Mouse (Mus musculus) cerebral cortex, adult 2 months (tissue): Measurements from ENCODE around the gene Capn1.

Experiments used
- WGBS: fragments of 180-500 bp; shearing (Covaris S2); methylation state at CpG from one replicate; pipeline ENCODE4 v1.1.7; 2018; 5-methylcytosine and 5-hydroxymethylcytosine counted together

Capn1 gene

GRCm38 (mm10) chr19:6035966-6036585 lies 20.4 kb upstream of the Capn1 start:
- 75% methylated on average over 9 of the region's 9 CpGs for WGBS

- WGBS, result 71% methylated on average over 14 of the region's 14 CpGs
Observed at GRCm38 (mm10) chr19:6030520-6031280, 15.0 kb upstream of the Capn1 start.

GRCm38 (mm10) chr19:6029426-6029825 lies 13.7 kb upstream of the Capn1 start:
- 77% methylated on average over 9 of the region's 9 CpGs for WGBS

- WGBS, result 83% methylated on average over 6 of the region's 6 CpGs
Observed at GRCm38 (mm10) chr19:6028991-6029390, 13.3 kb upstream of the Capn1 start.

DNA sequence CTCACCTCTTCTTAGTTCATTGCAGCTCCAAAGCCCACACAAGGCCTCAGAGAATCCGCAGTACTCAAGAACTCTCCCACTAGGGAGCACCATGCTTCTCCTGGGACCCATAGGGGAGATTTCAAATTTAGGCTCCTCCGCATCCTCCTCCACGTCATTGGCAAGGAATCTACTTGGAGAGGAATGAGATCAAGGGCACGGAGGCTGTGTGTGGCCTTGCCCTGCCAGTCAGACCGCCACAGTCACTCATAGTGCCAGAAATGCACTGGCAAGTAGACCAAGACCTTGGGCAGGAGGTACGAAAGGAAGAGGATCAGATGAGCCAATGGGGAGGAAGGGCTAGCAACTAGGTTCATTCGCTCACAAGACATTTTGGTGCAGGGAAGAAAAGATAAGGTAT lies 8.2 kb upstream of the Capn1 start:
- 78% methylated on average over 7 of the region's 7 CpGs for WGBS

DNA sequence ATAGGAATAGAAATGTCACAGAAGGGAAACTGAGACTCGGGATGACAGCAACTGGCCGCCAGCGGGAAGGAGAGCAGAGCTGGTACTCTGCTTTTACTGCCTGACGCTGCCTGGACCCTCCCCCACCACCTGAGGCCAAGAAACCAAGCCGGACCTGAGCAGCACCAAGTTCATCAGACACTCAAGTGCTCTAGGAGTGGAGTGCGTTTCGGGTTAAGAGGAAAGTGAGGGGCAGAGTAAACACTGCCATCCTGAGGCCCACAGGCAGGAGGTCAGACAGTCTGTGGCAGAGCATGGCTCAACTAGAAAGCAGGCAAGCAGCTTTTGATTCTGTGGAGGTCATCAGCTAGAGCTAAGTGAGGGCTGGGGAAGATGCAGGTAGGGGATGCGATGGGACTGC lies 7.4 kb upstream of the Capn1 start:
- 78% methylated on average over 8 of the region's 8 CpGs for WGBS

DNA sequence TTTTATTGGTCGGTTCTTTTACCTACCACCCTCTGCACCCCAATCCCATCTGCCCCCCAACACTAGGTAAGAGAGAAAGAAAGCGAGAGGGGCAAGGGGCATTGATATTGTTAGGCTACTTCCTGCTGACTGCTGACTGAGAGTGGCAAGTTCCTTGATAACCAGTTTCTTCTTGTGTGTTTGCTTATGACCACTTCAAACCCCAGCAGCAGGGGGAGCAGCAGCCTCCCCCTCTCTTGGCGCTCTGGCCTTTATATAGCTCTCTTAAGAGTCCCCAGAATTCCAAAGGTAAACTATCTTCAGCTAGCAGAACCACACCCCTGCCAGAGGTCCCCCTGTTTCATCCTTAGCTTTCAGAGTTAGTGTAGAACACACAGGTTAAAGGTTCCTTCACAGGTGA lies 4.6 kb upstream of the Capn1 start:
- whole genome bisulfite sequencing, result 65% methylated on average over 3 of the region's 3 CpGs

GRCm38 (mm10) chr19:6018142-6019089 lies 2.7 kb upstream of the Capn1 start:
- 32% methylated on average over 15 of the region's 15 CpGs for WGBS

DNA sequence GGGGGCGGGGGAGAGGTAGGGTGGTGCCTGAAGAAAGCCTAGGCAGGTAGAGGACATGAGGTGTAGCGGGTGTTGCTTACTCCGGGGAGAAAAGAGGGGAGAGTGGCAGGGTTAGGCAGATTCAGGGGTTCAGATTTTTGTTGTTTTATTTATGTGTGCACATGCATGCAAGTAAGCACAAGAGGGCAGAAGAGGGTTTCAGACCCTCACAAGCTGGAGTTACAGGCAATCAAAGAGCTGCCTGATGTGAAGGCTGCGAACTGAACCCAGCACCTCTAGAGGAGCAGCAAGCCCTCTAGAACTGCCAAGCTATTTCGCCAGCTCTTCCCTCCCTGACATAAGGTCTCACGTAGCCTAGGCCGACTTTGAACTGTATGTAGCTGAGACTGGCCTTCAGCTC lies 835 bp upstream of the Capn1 start:
- WGBS, result 53% methylated on average over 7 of the region's 7 CpGs

- 4% methylated on average over 15 of the region's 18 CpGs for WGBS
Observed at GRCm38 (mm10) chr19:6014991-6015510, 646 bp downstream of the Capn1 start.

DNA sequence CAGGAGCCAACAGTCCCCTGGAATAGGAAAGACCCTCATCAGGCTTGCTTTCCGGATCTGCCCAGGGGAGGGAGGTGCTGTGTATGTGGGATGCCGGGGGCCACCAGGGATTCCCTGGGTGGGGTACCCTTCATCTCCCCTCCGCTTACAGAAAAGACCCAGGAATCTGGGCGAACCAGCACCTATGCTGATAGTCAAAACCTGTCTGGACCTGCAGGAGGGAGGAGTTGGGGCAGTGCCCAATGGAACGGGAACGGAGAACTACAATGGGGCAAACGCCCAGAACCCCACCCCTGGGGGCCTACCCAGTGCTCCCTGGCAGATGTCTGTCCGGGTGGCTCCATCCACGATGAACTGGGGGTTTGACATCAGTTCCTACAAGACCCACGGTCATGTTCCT lies 2.0 kb downstream of the Capn1 start:
- WGBS, result 90% methylated on average over 10 of the region's 10 CpGs

DNA sequence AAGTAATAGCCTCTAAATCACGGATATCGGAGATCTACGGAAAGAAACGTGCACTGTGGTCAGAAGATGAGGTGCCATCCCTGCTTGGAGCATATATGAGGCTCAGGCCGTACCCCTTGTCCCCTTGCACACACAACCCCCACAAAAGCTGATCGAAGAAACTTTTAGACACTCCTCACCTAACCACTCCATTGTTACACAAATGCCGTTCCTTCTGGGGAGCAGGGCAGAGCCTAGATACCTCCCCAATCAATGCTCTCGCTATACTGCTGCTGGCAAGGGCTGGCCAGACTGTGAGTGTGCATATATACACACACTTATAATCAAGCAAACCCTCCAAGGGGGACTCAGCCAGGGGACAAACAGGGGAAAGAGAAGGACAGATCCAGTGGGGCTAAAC lies 6.6 kb downstream of the Capn1 start:
- 87% methylated on average over 8 of the region's 8 CpGs for WGBS

DNA sequence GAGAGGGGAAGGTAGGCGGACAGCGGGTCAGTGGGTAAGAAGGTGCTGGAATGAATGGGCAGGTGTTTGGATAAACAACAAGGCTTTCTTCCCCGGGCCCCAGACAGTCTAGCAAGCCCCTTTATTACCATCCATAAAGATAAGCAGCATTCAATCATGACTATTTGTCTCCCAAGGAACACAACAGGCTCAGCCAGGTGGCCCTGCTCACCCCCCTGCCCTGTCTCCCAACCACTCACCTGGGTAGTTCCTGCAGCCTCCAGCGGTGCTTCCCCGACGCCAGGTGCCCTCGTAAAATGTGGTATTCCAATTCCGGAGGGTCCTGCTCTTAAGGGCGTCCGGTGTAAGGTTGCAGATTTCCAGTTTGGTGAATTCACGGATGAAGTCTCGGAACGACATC lies 8.7 kb downstream of the Capn1 start:
- WGBS, result 93% methylated on average over 13 of the region's 13 CpGs

GRCm38 (mm10) chr19:6005541-6005940 lies 10.2 kb downstream of the Capn1 start:
- WGBS, result 58% methylated on average over 11 of the region's 11 CpGs

DNA sequence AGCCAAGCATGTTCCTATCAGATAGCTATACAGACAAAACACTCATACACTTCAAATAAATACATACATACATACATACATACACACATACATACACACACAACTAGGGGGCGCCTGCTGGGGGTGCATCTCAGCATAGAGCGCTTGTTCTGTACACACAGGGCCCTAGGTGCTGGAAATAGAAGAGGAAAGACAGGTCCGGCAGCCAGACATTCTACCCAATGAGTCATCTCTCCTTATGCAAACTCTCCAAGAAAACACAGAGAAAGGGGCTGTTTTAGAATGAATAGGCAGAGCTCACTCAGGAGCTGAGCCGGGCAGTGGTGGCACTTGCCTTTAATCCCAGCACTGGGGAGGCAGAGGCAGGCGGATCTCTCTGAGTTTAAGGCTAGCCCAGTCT lies 15.7 kb downstream of the Capn1 start:
- WGBS, result 63% methylated on average over 5 of the region's 5 CpGs

DNA sequence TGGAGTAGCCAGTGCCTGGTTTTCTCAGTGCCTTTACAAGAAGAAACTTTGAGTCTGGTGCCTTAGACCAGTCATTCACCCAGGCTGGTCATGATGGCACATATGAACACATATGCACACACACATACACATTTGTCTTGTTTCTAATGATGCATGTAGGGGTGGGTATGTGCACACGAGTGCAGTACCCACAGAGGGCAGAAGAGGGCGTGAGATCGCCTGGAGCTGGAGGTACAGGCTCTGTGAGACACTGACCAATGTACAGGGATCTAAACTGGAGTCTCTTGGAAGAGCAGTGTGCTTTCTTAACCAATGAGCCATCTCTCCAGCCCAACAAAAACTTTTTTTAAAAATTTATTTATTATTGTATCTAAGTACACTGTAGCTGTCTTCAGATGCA lies 17.5 kb downstream of the Capn1 start:
- 80% methylated on average over 3 of the region's 3 CpGs for WGBS

GRCm38 (mm10) chr19:5994711-5995110 lies 21.0 kb downstream of the Capn1 start:
- WGBS, result 90% methylated on average over 14 of the region's 14 CpGs

GRCm38 (mm10) chr19:5992012-5992411 lies 23.7 kb downstream of the Capn1 start:
- WGBS, result 79% methylated on average over 7 of the region's 7 CpGs

- WGBS, result 88% methylated on average over 7 of the region's 7 CpGs
Observed at GRCm38 (mm10) chr19:5991467-5991866, 24.2 kb downstream of the Capn1 start.

GRCm38 (mm10) chr19:5990921-5991320 lies 24.8 kb downstream of the Capn1 start:
- WGBS, result 63% methylated on average over 1 of the region's 1 CpGs

DNA sequence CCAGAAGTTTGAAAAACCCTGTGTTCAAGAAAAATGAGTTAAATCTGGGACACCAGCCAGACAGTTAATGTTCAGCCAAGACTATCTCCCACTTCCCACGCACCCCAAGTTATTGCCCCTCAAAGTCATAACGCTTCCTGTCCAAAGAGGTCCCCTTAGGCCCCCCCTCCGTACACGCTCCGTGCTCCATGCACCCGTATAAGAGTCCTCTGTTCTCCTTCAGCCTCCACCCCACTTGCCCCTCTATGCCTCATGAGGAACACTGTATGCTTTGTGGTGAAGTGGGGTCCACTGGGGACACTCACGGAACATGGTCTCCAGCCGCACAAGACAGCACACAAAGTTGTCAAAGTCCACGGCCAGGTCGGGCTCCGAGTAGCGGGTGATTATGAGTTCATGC lies 25.7 kb downstream of the Capn1 start:
- WGBS, result 86% methylated on average over 12 of the region's 12 CpGs

- WGBS, result 67% methylated on average over 6 of the region's 6 CpGs
Observed at GRCm38 (mm10) chr19:5989585-5989984, 26.1 kb downstream of the Capn1 start.
